Mouse (Mus musculus) MEL (cell line): ENCODE results near the gene Adgrf5.

Experiments
- CHD1 ChIP-seq: IDR thresholded peaks from 2 replicates; pipeline ENCODE4 v1.6.1; 2012; ENCODE audit warnings: low read depth, mild to moderate bottlenecking, inconsistent platforms, low read length, improper control_type of control experiment
- CTCF ChIP-seq, 3 experiments: IDR thresholded peaks in 2 of 3; conservative IDR thresholded peaks in 1 of 3; 2 replicates each; pipeline ENCODE4 v1.5.1; 2011 to 2012; ENCODE audit warnings: low read length in 3 of 3, low read depth in 2 of 3, mild to moderate bottlenecking in 2 of 3, improper control_type of control experiment in 1 of 3, inconsistent platforms in 1 of 3, mixed read lengths in 1 of 3, moderate library complexity in 1 of 3; ENCODE audit not compliant: control insufficient read depth in 1 of 3, insufficient read depth in 1 of 3, poor library complexity in 1 of 3, severe bottlenecking in 1 of 3
- GATA1 ChIP-seq: IDR thresholded peaks from 2 replicates; pipeline ENCODE4 v1.6.1; 2011; ENCODE audit warnings: low read depth, low read length, improper control_type of control experiment
- POLR2A ChIP-seq, 2 experiments: IDR thresholded peaks; 2 replicates each; pipeline ENCODE4 v1.6.1; 2011 to 2012; ENCODE audit warnings: low read length in 2 of 2, mild to moderate bottlenecking in 2 of 2, control low read depth in 1 of 2, improper control_type of control experiment in 1 of 2, low read depth in 1 of 2, moderate library complexity in 1 of 2; ENCODE audit not compliant: control insufficient read depth in 1 of 2, insufficient read depth in 1 of 2, poor library complexity in 1 of 2
- TAL1 ChIP-seq: IDR thresholded peaks from 2 replicates; pipeline ENCODE4 v1.6.1; 2012; ENCODE audit warnings: mild to moderate bottlenecking, inconsistent platforms, low read length, moderate library complexity, mixed read lengths
- USF1 ChIP-seq: IDR thresholded peaks from 2 replicates; pipeline ENCODE4 v1.6.1; 2014; ENCODE audit warnings: low read depth, mild to moderate bottlenecking, inconsistent platforms, low read length, improper control_type of control experiment, moderate library complexity
- ZMIZ1 ChIP-seq: IDR thresholded peaks from 2 replicates; pipeline ENCODE4 v1.6.1; 2012; ENCODE audit warnings: low read depth, mild to moderate bottlenecking, inconsistent platforms, low read length, improper control_type of control experiment, moderate library complexity

DNA sequence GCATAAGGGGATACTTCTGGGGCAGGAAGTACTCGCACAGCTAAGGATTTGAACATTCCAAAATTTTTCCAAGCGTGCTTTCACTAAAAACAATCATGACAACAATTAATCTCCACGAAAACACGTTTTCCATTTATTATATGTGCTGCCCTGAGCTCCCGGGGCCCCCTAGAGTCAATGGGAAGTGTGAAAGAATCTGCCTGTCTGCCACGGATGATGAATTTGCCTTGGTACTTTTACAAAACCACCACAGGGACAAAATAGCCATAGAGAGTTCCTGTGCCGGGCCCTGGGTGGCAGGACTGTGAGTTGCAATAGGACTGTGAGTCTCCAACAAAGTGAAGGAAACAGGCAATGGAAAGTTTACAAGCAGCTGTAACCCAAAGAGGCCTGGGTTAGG lies 52.9 kb downstream of the Adgrf5 start:
- TF ChIP-seq POLR2A (IDR thresholded peaks at IDR 0.05; ENCODE audit: control insufficient read depth in 1 of 2, insufficient read depth in 1 of 2, low read depth in 1 of 2, low read length in 2 of 2, poor library complexity in 1 of 2) (no peak), ZMIZ1 (no peak), CTCF (IDR thresholded peaks at IDR 0.05 in 2 of 3, conservative IDR thresholded peaks at IDR 0.05 in 1 of 3; ENCODE audit: control insufficient read depth in 1 of 3, insufficient read depth in 1 of 3, low read depth in 2 of 3, low read length in 3 of 3, poor library complexity in 1 of 3, severe bottlenecking in 1 of 3) (no peak), GATA1 (no peak), USF1 (no peak), CHD1 (no peak), TAL1 (no peak)
